Mouse (Mus musculus) G1E (cell line): ENCODE results near the gene Zbtb45. TPM values are rescaled to one million over a fixed set of nuclear protein-coding genes. Genes with fewer than 3 reads are reported as not detected.
A peak's percentile ranks its signal among the peaks of the same experiment; 100 is the strongest.

ENCODE experiments used
- ATAC-seq: 2 replicates; pipeline ENCODE4 v1.8.0; 2016; ENCODE audit warnings: mild to moderate bottlenecking; ENCODE audit not compliant: insufficient number of reproducible peaks, poor library complexity, low FRiP score, severe bottlenecking; ENCODE audit errors: extremely low read depth
- DNase-seq: peaks from one replicate; pipeline ENCODE4 v3.0.0; 2012; ENCODE audit warnings: low spot score
- H3K27me3 ChIP-seq: 2 replicates; pipeline ENCODE4 v1.6.1; 2012; ENCODE audit warnings: mild to moderate bottlenecking, low read length, inconsistent platforms; ENCODE audit not compliant: insufficient read depth
- H3K36me3 ChIP-seq: replicated peaks from 2 replicates; pipeline ENCODE3; 2012; ENCODE audit warnings: mild to moderate bottlenecking, inconsistent platforms
- H3K4me1 ChIP-seq: 2 replicates; pipeline ENCODE4 v1.6.1; 2012; ENCODE audit warnings: low read depth, low read length, inconsistent platforms, mixed read lengths; ENCODE audit not compliant: insufficient read depth
- H3K4me3 ChIP-seq: 2 replicates; pipeline ENCODE4 v1.5.1; 2012; ENCODE audit warnings: low read depth, mild to moderate bottlenecking, inconsistent platforms, low read length, moderate library complexity, mixed read lengths
- H3K9me3 ChIP-seq: replicated peaks from 2 replicates; pipeline ENCODE4 v1.6.1; 2012; ENCODE audit warnings: inconsistent platforms
- CTCF ChIP-seq: IDR thresholded peaks from 2 replicates; pipeline ENCODE4 v1.5.1; 2012; ENCODE audit warnings: low read depth, low read length, inconsistent platforms, mixed read lengths
- GATA1 ChIP-seq: IDR thresholded peaks from 2 replicates; pipeline ENCODE4 v1.6.1; 2012; ENCODE audit warnings: borderline replicate concordance, low read length, inconsistent platforms, mixed read lengths
- GATA2 ChIP-seq: IDR thresholded peaks from 2 replicates; pipeline ENCODE4 v1.6.1; 2012; ENCODE audit warnings: low read depth, low read length, inconsistent platforms, borderline replicate concordance
- POLR2AphosphoS5 ChIP-seq: IDR thresholded peaks from 2 replicates; pipeline ENCODE4 v1.6.1; 2012; ENCODE audit warnings: low read depth, low read length, inconsistent platforms; ENCODE audit not compliant: insufficient replicate concordance
- TAL1 ChIP-seq: conservative IDR thresholded peaks from 2 replicates; pipeline ENCODE4 v1.6.1; 2012; ENCODE audit warnings: low read depth, low read length, inconsistent platforms, mixed read lengths
- polyA plus RNA-seq: library from polyadenylated mRNA; stranded (reverse); fragments of >175 nt; gene quantifications from 2 replicates; pipeline ENCODE4 v1.2.3, GENCODE M21; 2012
- total RNA-seq, 2 experiments: library from RNA; stranded (forward) in 1 of 2; stranded (reverse) in 1 of 2; fragments of 200-1000 nt in 1 of 2; fragments of >200 nt in 1 of 2; fragmentation: Nextera tagmentation in 1 of 2; gene quantifications; 2 replicates each; pipeline ENCODE4 v1.2.3; 2014 to 2017

Gene Zbtb45
- total and polyA plus RNA-seq, 3 experiments: 9.0 to 99.1 (median 9.6) TPM

DNA sequence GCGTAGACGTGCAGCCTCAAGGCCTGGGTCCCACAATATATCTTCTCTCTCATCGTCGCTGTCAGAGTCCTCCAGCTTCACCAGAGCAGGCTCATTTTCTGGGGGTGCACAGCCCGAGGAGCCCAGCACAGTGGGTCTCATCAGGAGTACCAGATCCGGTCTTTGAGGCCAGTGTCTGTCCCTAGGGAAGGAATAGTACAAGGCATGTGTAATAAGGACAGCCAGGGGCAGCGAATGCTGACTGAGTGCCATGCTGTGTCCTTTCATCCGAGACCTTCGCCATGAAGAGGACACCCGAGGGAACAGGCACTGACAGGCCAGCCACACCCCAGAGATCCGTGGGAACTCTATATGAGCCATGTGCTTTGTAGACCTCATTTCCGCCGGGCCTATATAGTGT is 43.2 kb upstream of the Zbtb45 start:
- no peak for DNase-seq
- no peak for ATAC-seq
- Histone ChIP-seq H3K4me1 (peaks cover 12% of the 10 kb centered on the region), H3K27me3 (peaks cover 25% of the 10 kb centered on the region), H3K36me3 (no peaks in the 10 kb centered on the region), H3K9me3 (no peaks in the 10 kb centered on the region), H3K4me3 (no peak overlapping the region)
- TF ChIP-seq GATA2 (no peak), GATA1 (no peak), TAL1 (no peak), CTCF (no peak), POLR2AphosphoS5 (no peak)

DNA sequence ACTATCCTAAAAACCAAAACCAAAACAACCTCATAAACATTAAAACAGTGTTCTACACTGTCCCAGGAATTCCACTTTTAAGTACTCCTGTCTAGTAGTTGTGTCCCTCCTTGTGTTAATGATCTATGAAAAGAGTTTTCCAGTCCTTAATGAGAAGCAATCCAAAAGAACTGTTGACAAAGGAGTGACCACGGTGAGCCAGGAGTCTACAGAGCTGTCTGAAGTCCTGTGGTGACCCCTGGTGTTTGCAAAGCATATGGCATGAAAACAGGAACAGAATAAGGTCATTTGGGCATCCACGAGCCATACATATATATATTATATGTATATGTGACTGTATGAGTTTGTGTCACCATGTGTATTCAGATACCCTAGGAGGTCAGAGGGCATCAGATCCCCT is 36.2 kb upstream of the Zbtb45 start:
- DNase-seq (peak; percentile 68), ATAC-seq (peak; percentile 86)
- H3K4me3 ChIP-seq: no peak overlapping the region
- H3K9me3 ChIP-seq: peaks cover 18% of the 10 kb centered on the region
- H3K27me3 ChIP-seq: peaks cover 24% of the 10 kb centered on the region
- TF ChIP-seq CTCF: peak; percentile 20; the same call in 1 of the 2 replicates
- TF ChIP-seq TAL1: no peak
- peaks cover 7% of the 10 kb centered on the region; the same call in 1 of the 2 replicates for H3K4me1 ChIP-seq
- peaks cover 16% of the 10 kb centered on the region for H3K36me3 ChIP-seq

DNA sequence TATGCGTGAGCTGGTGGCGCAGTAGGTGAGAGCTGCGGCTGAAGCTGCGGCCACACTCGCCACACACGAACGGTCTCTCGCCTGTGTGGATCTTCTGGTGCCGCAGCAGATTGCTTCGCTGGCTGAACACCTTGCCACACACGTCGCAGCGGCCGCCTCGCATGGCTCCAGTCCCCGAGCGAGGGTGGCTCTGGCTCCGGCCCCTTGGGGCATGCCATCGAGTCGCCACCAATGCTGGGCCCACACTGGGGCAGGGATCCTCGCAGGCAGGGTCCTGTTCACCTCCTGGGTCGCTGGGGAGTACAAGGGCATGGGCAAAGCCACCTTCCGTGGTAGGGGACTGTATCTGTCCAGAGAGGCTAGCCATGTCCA is 34.4 kb upstream of the Zbtb45 start:
- Histone ChIP-seq H3K4me1 (peaks cover 23% of the 10 kb centered on the region), H3K4me3 (peak overlapping the region; percentile 21), H3K36me3 (peaks cover 24% of the 10 kb centered on the region), H3K9me3 (peaks cover 18% of the 10 kb centered on the region), H3K27me3 (peaks cover 21% of the 10 kb centered on the region)
- TF ChIP-seq GATA1: no peak
- TF ChIP-seq POLR2AphosphoS5: no peak
- TF ChIP-seq CTCF: no peak
- no peak for TF ChIP-seq GATA2
- TF ChIP-seq TAL1: no peak
- no peak for ATAC-seq
- DNase-seq: no peak

DNA sequence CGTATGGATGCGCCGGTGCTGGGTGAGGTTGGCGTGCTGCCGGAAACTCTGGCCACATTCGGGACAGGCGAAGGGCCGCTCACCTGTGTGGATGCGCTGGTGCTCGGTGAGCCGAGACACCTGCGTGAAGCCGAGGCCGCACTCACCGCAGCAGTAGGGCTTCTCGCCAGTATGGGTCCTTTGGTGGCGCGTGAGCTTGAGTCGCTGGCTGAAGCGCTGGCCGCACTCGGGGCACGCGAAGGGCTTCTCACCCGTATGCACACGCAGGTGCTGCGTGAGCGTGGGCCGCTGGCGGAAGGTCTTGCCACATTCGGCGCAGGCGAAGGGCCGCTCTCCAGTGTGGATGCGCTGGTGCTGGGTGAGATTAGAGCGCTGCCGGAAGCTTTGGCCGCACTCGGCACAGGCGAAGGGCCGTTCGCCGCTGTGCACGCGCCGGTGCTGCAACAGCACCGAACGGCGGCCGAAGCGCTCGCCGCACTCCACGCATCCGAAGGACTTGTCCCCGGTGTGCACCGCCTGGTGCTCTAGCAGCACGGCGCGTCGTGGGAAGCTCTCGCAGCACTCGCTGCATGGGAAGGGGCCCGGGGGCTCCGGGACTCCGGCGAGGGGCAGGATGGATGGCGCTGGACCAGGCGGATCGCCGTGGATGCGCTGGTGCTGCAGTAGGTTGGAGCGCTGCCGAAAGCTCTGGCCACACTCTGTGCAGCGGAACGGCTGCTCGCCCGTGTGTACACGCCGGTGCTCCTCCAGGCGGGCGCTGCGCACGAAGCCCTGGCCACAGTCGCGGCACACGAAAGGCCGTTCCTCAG is 33.8 kb upstream of the Zbtb45 start:
- peaks cover 15% of the 10 kb centered on the region; the same call in 1 of the 2 replicates for H3K27me3 ChIP-seq

DNA sequence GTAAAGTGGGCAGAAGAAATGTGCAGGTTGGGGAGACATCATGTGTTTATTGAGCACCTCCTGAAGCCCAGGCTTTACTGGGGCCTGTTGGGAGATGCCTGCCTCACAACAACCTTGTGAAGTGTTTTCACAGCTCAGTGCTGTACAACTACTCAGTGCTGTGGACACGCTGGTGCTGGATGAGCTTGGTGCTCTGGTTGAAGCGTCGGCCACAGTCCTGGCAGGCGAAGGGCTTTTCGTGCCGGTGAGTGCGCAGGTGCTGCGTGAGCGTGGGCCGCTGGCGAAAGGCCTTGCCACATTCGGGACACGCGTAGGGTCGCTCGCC is 33.2 kb upstream of the Zbtb45 start:
- Histone ChIP-seq H3K36me3 (peaks cover 24% of the 10 kb centered on the region), H3K27me3 (peaks cover 12% of the 10 kb centered on the region; the same call in 1 of the 2 replicates), H3K4me1 (peaks cover 32% of the 10 kb centered on the region), H3K9me3 (peaks cover 18% of the 10 kb centered on the region), H3K4me3 (peak overlapping the region; percentile 35; the same call in 1 of the 2 replicates)
- no peak for TF ChIP-seq CTCF
- TF ChIP-seq GATA2: no peak
- no peak for TF ChIP-seq POLR2AphosphoS5
- TF ChIP-seq GATA1: no peak
- no peak for TF ChIP-seq TAL1
- DNase-seq: no peak
- ATAC-seq: no peak

More for the DNA sequence above, 33.8 kb upstream of the Zbtb45 start:
- Histone ChIP-seq H3K4me1 (peaks cover 29% of the 10 kb centered on the region), H3K4me3 (peak overlapping the region; percentile 35; the same call in 1 of the 2 replicates), H3K36me3 (peaks cover 24% of the 10 kb centered on the region), H3K9me3 (peaks cover 18% of the 10 kb centered on the region)
- ATAC-seq (no peak), DNase-seq (no peak)
- TF ChIP-seq GATA2: no peak
- no peak for TF ChIP-seq POLR2AphosphoS5
- TF ChIP-seq TAL1: no peak
- TF ChIP-seq CTCF: no peak
- no peak for TF ChIP-seq GATA1

DNA sequence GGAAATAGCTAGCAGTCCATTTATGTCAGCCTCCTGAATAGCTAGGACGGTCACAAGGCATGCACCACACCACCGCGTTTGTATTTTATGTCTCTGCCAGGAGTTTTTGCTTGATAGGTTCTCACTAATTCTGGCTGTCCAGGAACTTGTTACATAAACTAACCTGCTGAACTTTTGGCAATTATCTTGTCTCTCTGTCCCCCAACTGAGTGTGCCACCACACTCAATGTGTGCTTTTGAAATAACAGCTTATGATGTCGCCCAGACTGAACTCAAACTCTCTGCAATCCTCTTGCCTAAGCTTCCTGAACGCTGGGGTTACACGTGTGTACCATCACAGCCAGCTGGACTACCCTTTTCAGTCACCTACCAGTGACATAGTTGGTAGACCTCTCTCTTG is 32.7 kb upstream of the Zbtb45 start:
- H3K36me3 ChIP-seq: peaks cover 24% of the 10 kb centered on the region
- TF ChIP-seq CTCF: no peak
- no peak for TF ChIP-seq GATA1
- no peak for TF ChIP-seq GATA2
- no peak for TF ChIP-seq POLR2AphosphoS5
- no peak for TF ChIP-seq TAL1
- ATAC-seq: no peak
- no peak for DNase-seq
- peaks cover 12% of the 10 kb centered on the region; the same call in 1 of the 2 replicates for H3K27me3 ChIP-seq
- peaks cover 18% of the 10 kb centered on the region for H3K9me3 ChIP-seq
- peaks cover 32% of the 10 kb centered on the region for H3K4me1 ChIP-seq
- H3K4me3 ChIP-seq: no peak overlapping the region
